Mouse (Mus musculus) forebrain, embryonic 12.5 days (tissue): ENCODE measurements around the gene Myo1e. TPM values are rescaled to one million over a fixed set of nuclear protein-coding genes. Genes with fewer than 3 reads are reported as not detected.

Experiments used
- ATAC-seq: fragments of 200-750 bp; cut with Nextera tagmentation; 2 replicates; pipeline ENCODE4 v1.8.0; 2017; ENCODE audit warnings: moderate TSS enrichment; ENCODE audit not compliant: low FRiP score
- H3K27ac ChIP-seq: fragments of 300-500 bp; sonication (generic); 2 replicates; pipeline ENCODE4 v1.5.1; 2016; ENCODE audit warnings: mild to moderate bottlenecking
- H3K27me3 ChIP-seq: fragments of 300-500 bp; sonication (generic); 2 replicates; pipeline ENCODE4 v1.6.1; 2016; ENCODE audit warnings: mild to moderate bottlenecking
- H3K36me3 ChIP-seq: fragments of 300-500 bp; sonication (generic); replicated peaks from 2 replicates; pipeline ENCODE4 v1.6.1; 2016; ENCODE audit warnings: mild to moderate bottlenecking
- H3K4me1 ChIP-seq: fragments of 300-500 bp; sonication (generic); 2 replicates; pipeline ENCODE4 v1.6.1; 2016
- H3K4me2 ChIP-seq: fragments of 300-500 bp; sonication (generic); 2 replicates; pipeline ENCODE4 v1.6.1; 2016; ENCODE audit warnings: mild to moderate bottlenecking, moderate library complexity
- H3K4me3 ChIP-seq: fragments of 300-500 bp; sonication (generic); replicated peaks from 2 replicates; pipeline ENCODE4 v1.5.1; 2016; ENCODE audit warnings: mild to moderate bottlenecking
- H3K9ac ChIP-seq: fragments of 300-500 bp; sonication (generic); 2 replicates; pipeline ENCODE4 v1.6.1; 2016; ENCODE audit warnings: mild to moderate bottlenecking
- H3K9me3 ChIP-seq: fragments of 300-500 bp; sonication (generic); 2 replicates; pipeline ENCODE4 v1.6.1; 2016
- WGBS: fragments of 180-500 bp; shearing (Covaris S2); methylation state at CpG from one replicate; pipeline ENCODE4 v1.1.7; 2016; 5-methylcytosine and 5-hydroxymethylcytosine counted together
- polyA plus RNA-seq: library from polyadenylated mRNA; unstranded; fragments of >200 nt; fragmentation: Nextera tagmentation; extraction: Ambion mirVana; gene quantifications from 2 replicates; pipeline ENCODE4 v1.2.1, GENCODE M21; 2016

The Myo1e gene
- polyA plus RNA-seq, 1 experiment from 2014 or later: 10.3 TPM

- Histone ChIP-seq H3K36me3 (no peaks in the 10 kb centered on the region), H3K4me1 (peaks cover 2% of the 10 kb centered on the region), H3K27me3 (peaks cover 13% of the 10 kb centered on the region; the same call in 1 of the 2 replicates), H3K9me3 (no peaks in the 10 kb centered on the region), H3K27ac (no peak overlapping the region), H3K4me3 (no peak overlapping the region), H3K9ac (no peak overlapping the region), H3K4me2 (no peak overlapping the region)
- WGBS: 61% methylated on average over 5 of the region's 5 CpGs
- ATAC-seq: no peak
Observed at GRCm38 (mm10) chr9:70202753-70203152, 4.4 kb upstream of the Myo1e start.

- no peak overlapping the region for H3K9ac ChIP-seq
- no peak overlapping the region for H3K27ac ChIP-seq
- no peak overlapping the region for H3K4me3 ChIP-seq
- H3K36me3 ChIP-seq: no peaks in the 10 kb centered on the region
- ATAC-seq: no peak
- no peak overlapping the region for H3K4me2 ChIP-seq
- H3K9me3 ChIP-seq: no peaks in the 10 kb centered on the region
- 64% methylated on average over 15 of the region's 15 CpGs for WGBS
- peaks cover 10% of the 10 kb centered on the region for H3K4me1 ChIP-seq
- peaks cover 20% of the 10 kb centered on the region; the same call in 1 of the 2 replicates for H3K27me3 ChIP-seq
Observed at GRCm38 (mm10) chr9:70203267-70204076, 3.7 kb upstream of the Myo1e start.

- Histone ChIP-seq H3K4me2 (peak overlapping the region; percentile 98), H3K4me1 (peaks cover 14% of the 10 kb centered on the region), H3K27ac (no peak overlapping the region), H3K9ac (peak overlapping the region; percentile 68), H3K36me3 (no peaks in the 10 kb centered on the region), H3K9me3 (no peaks in the 10 kb centered on the region), H3K27me3 (peaks cover 22% of the 10 kb centered on the region; the same call in 1 of the 2 replicates), H3K4me3 (peak overlapping the region; percentile 68)
- ATAC-seq: no peak; the same call in 1 of the 2 replicates
- WGBS: 0% methylated on average over 26 of the region's 26 CpGs
Observed at GRCm38 (mm10) chr9:70207981-70208521, 901 bp downstream of the Myo1e start.

GRCm38 (mm10) chr9:70208751-70209150 is 1.6 kb downstream of the Myo1e start:
- Histone ChIP-seq H3K36me3 (no peaks in the 10 kb centered on the region), H3K4me3 (peak overlapping the region; percentile 68), H3K9ac (peak overlapping the region; percentile 68; the same call in 1 of the 2 replicates), H3K9me3 (no peaks in the 10 kb centered on the region), H3K4me2 (peak overlapping the region; percentile 98), H3K4me1 (peaks cover 14% of the 10 kb centered on the region), H3K27ac (no peak overlapping the region), H3K27me3 (peaks cover 22% of the 10 kb centered on the region; the same call in 1 of the 2 replicates)
- ATAC-seq: no peak
- 17% methylated on average over 12 of the region's 12 CpGs for WGBS

- Histone ChIP-seq H3K4me1 (peaks cover 14% of the 10 kb centered on the region), H3K27ac (no peak overlapping the region), H3K4me3 (no peak overlapping the region), H3K9ac (no peak overlapping the region), H3K9me3 (no peaks in the 10 kb centered on the region), H3K36me3 (no peaks in the 10 kb centered on the region), H3K27me3 (peaks cover 22% of the 10 kb centered on the region; the same call in 1 of the 2 replicates), H3K4me2 (no peak overlapping the region)
- 83% methylated on average over 8 of the region's 8 CpGs for WGBS
- ATAC-seq: no peak
Observed at GRCm38 (mm10) chr9:70209296-70210049, 2.3 kb downstream of the Myo1e start.

- ATAC-seq: no peak
- peaks cover 12% of the 10 kb centered on the region; the same call in 1 of the 2 replicates for H3K27me3 ChIP-seq
- no peak overlapping the region for H3K27ac ChIP-seq
- peaks cover 14% of the 10 kb centered on the region for H3K4me1 ChIP-seq
- H3K4me2 ChIP-seq: no peak overlapping the region
- H3K9me3 ChIP-seq: no peaks in the 10 kb centered on the region
- H3K9ac ChIP-seq: no peak overlapping the region
- H3K4me3 ChIP-seq: no peak overlapping the region
- WGBS: 85% methylated on average over 14 of the region's 14 CpGs
- H3K36me3 ChIP-seq: no peaks in the 10 kb centered on the region
Observed at GRCm38 (mm10) chr9:70211638-70212037, 4.5 kb downstream of the Myo1e start.

GRCm38 (mm10) chr9:70216517-70216916 is 9.4 kb downstream of the Myo1e start:
- no peaks in the 10 kb centered on the region for H3K9me3 ChIP-seq
- no peak for ATAC-seq
- H3K4me1 ChIP-seq: no peaks in the 10 kb centered on the region
- H3K4me2 ChIP-seq: no peak overlapping the region
- WGBS: 80% methylated on average over 6 of the region's 6 CpGs
- no peak overlapping the region for H3K9ac ChIP-seq
- H3K27ac ChIP-seq: no peak overlapping the region
- H3K36me3 ChIP-seq: no peaks in the 10 kb centered on the region
- no peaks in the 10 kb centered on the region for H3K27me3 ChIP-seq
- H3K4me3 ChIP-seq: no peak overlapping the region

GRCm38 (mm10) chr9:70219295-70219931 is 12.3 kb downstream of the Myo1e start:
- no peak overlapping the region for H3K4me3 ChIP-seq
- no peak overlapping the region for H3K9ac ChIP-seq
- ATAC-seq: no peak
- no peaks in the 10 kb centered on the region for H3K36me3 ChIP-seq
- no peaks in the 10 kb centered on the region for H3K4me1 ChIP-seq
- H3K4me2 ChIP-seq: no peak overlapping the region
- H3K27ac ChIP-seq: no peak overlapping the region
- H3K27me3 ChIP-seq: no peaks in the 10 kb centered on the region
- 78% methylated on average over 6 of the region's 6 CpGs for WGBS
- no peaks in the 10 kb centered on the region for H3K9me3 ChIP-seq

- Histone ChIP-seq H3K9me3 (no peaks in the 10 kb centered on the region), H3K27ac (no peak overlapping the region), H3K4me1 (no peaks in the 10 kb centered on the region), H3K36me3 (no peaks in the 10 kb centered on the region), H3K9ac (no peak overlapping the region), H3K27me3 (no peaks in the 10 kb centered on the region), H3K4me3 (no peak overlapping the region), H3K4me2 (no peak overlapping the region)
- no peak for ATAC-seq
- whole genome bisulfite sequencing: 76% methylated on average over 7 of the region's 7 CpGs
Observed at GRCm38 (mm10) chr9:70220461-70221170, 13.5 kb downstream of the Myo1e start.

GRCm38 (mm10) chr9:70223142-70223541 is 16.0 kb downstream of the Myo1e start:
- Histone ChIP-seq H3K9ac (no peak overlapping the region), H3K4me2 (no peak overlapping the region), H3K27me3 (no peaks in the 10 kb centered on the region), H3K4me1 (no peaks in the 10 kb centered on the region), H3K27ac (no peak overlapping the region), H3K9me3 (no peaks in the 10 kb centered on the region), H3K36me3 (no peaks in the 10 kb centered on the region), H3K4me3 (no peak overlapping the region)
- no peak for ATAC-seq
- WGBS: 83% methylated on average over 4 of the region's 4 CpGs

- H3K9ac ChIP-seq: no peak overlapping the region
- no peaks in the 10 kb centered on the region for H3K36me3 ChIP-seq
- H3K4me2 ChIP-seq: no peak overlapping the region
- no peak overlapping the region for H3K4me3 ChIP-seq
- H3K9me3 ChIP-seq: no peaks in the 10 kb centered on the region
- no peaks in the 10 kb centered on the region for H3K4me1 ChIP-seq
- no peak overlapping the region for H3K27ac ChIP-seq
- ATAC-seq: no peak
- H3K27me3 ChIP-seq: no peaks in the 10 kb centered on the region
- 89% methylated on average over 4 of the region's 4 CpGs for WGBS
Observed at GRCm38 (mm10) chr9:70224046-70224445, 16.9 kb downstream of the Myo1e start.
